Mouse (Mus musculus) G1E (cell line): Measurements from ENCODE around the gene Nfkbiz. TPM values are rescaled to one million over a fixed set of nuclear protein-coding genes. Genes with fewer than 3 reads are reported as not detected.
A peak's percentile ranks its signal among the peaks of the same experiment; 100 is the strongest.
"Not testable (repeated sequence)": the region's sequence is repeated elsewhere in the genome, so short reads cannot be mapped to it uniquely, and the experiment has no call there.

Source experiments
- ATAC-seq: 2 replicates; pipeline ENCODE4 v1.8.0; 2016; ENCODE audit warnings: mild to moderate bottlenecking; ENCODE audit not compliant: insufficient number of reproducible peaks, poor library complexity, low FRiP score, severe bottlenecking; ENCODE audit errors: extremely low read depth
- DNase-seq: peaks from one replicate; pipeline ENCODE4 v3.0.0; 2012; ENCODE audit warnings: low spot score
- H3K27me3 ChIP-seq: 2 replicates; pipeline ENCODE4 v1.6.1; 2012; ENCODE audit warnings: mild to moderate bottlenecking, low read length, inconsistent platforms; ENCODE audit not compliant: insufficient read depth
- H3K36me3 ChIP-seq: replicated peaks from 2 replicates; pipeline ENCODE3; 2012; ENCODE audit warnings: mild to moderate bottlenecking, inconsistent platforms
- H3K4me1 ChIP-seq: 2 replicates; pipeline ENCODE4 v1.6.1; 2012; ENCODE audit warnings: low read depth, low read length, inconsistent platforms, mixed read lengths; ENCODE audit not compliant: insufficient read depth
- H3K4me3 ChIP-seq: 2 replicates; pipeline ENCODE4 v1.5.1; 2012; ENCODE audit warnings: low read depth, mild to moderate bottlenecking, inconsistent platforms, low read length, moderate library complexity, mixed read lengths
- H3K9me3 ChIP-seq: replicated peaks from 2 replicates; pipeline ENCODE4 v1.6.1; 2012; ENCODE audit warnings: inconsistent platforms
- CTCF ChIP-seq: IDR thresholded peaks from 2 replicates; pipeline ENCODE4 v1.5.1; 2012; ENCODE audit warnings: low read depth, low read length, inconsistent platforms, mixed read lengths
- GATA1 ChIP-seq: IDR thresholded peaks from 2 replicates; pipeline ENCODE4 v1.6.1; 2012; ENCODE audit warnings: borderline replicate concordance, low read length, inconsistent platforms, mixed read lengths
- GATA2 ChIP-seq: IDR thresholded peaks from 2 replicates; pipeline ENCODE4 v1.6.1; 2012; ENCODE audit warnings: low read depth, low read length, inconsistent platforms, borderline replicate concordance
- POLR2AphosphoS5 ChIP-seq: IDR thresholded peaks from 2 replicates; pipeline ENCODE4 v1.6.1; 2012; ENCODE audit warnings: low read depth, low read length, inconsistent platforms; ENCODE audit not compliant: insufficient replicate concordance
- TAL1 ChIP-seq: conservative IDR thresholded peaks from 2 replicates; pipeline ENCODE4 v1.6.1; 2012; ENCODE audit warnings: low read depth, low read length, inconsistent platforms, mixed read lengths
- polyA plus RNA-seq: library from polyadenylated mRNA; stranded (reverse); fragments of >175 nt; gene quantifications from 2 replicates; pipeline ENCODE4 v1.2.3, GENCODE M21; 2012
- total RNA-seq, 2 experiments: library from RNA; stranded (forward) in 1 of 2; stranded (reverse) in 1 of 2; fragments of 200-1000 nt in 1 of 2; fragments of >200 nt in 1 of 2; fragmentation: Nextera tagmentation in 1 of 2; gene quantifications; 2 replicates each; pipeline ENCODE4 v1.2.3; 2014 to 2017

Gene Nfkbiz
- total and polyA plus RNA-seq, 3 experiments: 0.74 to 5.7 (median 5.1) TPM

- TF ChIP-seq POLR2AphosphoS5: no peak
- TF ChIP-seq TAL1: no peak
- TF ChIP-seq GATA1: no peak
- no peak for TF ChIP-seq CTCF
- no peak for TF ChIP-seq GATA2
- DNase-seq: no peak
- Histone ChIP-seq H3K9me3 (peaks cover 4% of the 10 kb centered on the region), H3K4me3 (no peak overlapping the region), H3K27me3 (no peaks in the 10 kb centered on the region), H3K36me3 (peaks cover 76% of the 10 kb centered on the region), H3K4me1 (peaks cover 2% of the 10 kb centered on the region; the same call in 1 of the 2 replicates)
- ATAC-seq: no peak
Observed at GRCm38 (mm10) chr16:55861104-55861503, 22.4 kb upstream of the Nfkbiz start.

GRCm38 (mm10) chr16:55859421-55859820 is 20.7 kb upstream of the Nfkbiz start:
- H3K4me1 ChIP-seq, ATAC-seq, H3K27me3 ChIP-seq, H3K9me3 ChIP-seq, DNase-seq, H3K4me3 ChIP-seq: not testable (repeated sequence)
- H3K36me3 ChIP-seq: peaks cover 71% of the 10 kb centered on the region

GRCm38 (mm10) chr16:55858465-55858864 is 19.8 kb upstream of the Nfkbiz start:
- peaks cover 6% of the 10 kb centered on the region for H3K9me3 ChIP-seq
- no peaks in the 10 kb centered on the region for H3K27me3 ChIP-seq
- H3K4me1 ChIP-seq: no peaks in the 10 kb centered on the region
- DNase-seq (no peak), ATAC-seq (peak; percentile 45; the same call in 1 of the 2 replicates)
- no peak overlapping the region for H3K4me3 ChIP-seq
- peaks cover 74% of the 10 kb centered on the region for H3K36me3 ChIP-seq
- TF ChIP-seq CTCF: peak; percentile 21; the same call in 1 of the 2 replicates
- no peak for TF ChIP-seq GATA2

GRCm38 (mm10) chr16:55852943-55853727 is 14.4 kb upstream of the Nfkbiz start:
- H3K27me3 ChIP-seq: no peaks in the 10 kb centered on the region
- H3K9me3 ChIP-seq: peaks cover 6% of the 10 kb centered on the region
- peak; percentile 68; the same call in 1 of the 2 replicates for ATAC-seq
- H3K4me1 ChIP-seq: no peaks in the 10 kb centered on the region
- no peak overlapping the region for H3K4me3 ChIP-seq
- peaks cover 72% of the 10 kb centered on the region for H3K36me3 ChIP-seq
- TF ChIP-seq CTCF: peak; percentile 80
- no peak for TF ChIP-seq GATA2
- peak; percentile 27 for DNase-seq

- H3K4me3 ChIP-seq: no peak overlapping the region
- ATAC-seq: no peak
- no peak for TF ChIP-seq TAL1
- no peak for TF ChIP-seq GATA2
- TF ChIP-seq GATA1: no peak
- no peak for TF ChIP-seq POLR2AphosphoS5
- TF ChIP-seq CTCF: no peak
Observed at GRCm38 (mm10) chr16:55852515-55852914, 13.8 kb upstream of the Nfkbiz start.

GRCm38 (mm10) chr16:55850485-55850884 is 11.8 kb upstream of the Nfkbiz start:
- ATAC-seq: no peak
- H3K9me3 ChIP-seq: peaks cover 2% of the 10 kb centered on the region; the same call in 1 of the 2 replicates
- peaks cover 8% of the 10 kb centered on the region for H3K4me1 ChIP-seq
- peaks cover 64% of the 10 kb centered on the region for H3K36me3 ChIP-seq
- TF ChIP-seq GATA1: no peak
- TF ChIP-seq TAL1: no peak
- TF ChIP-seq GATA2: no peak
- TF ChIP-seq CTCF: no peak
- DNase-seq: no peak
- no peak overlapping the region for H3K4me3 ChIP-seq
- no peaks in the 10 kb centered on the region for H3K27me3 ChIP-seq

More at GRCm38 (mm10) chr16:55852515-55852914, 13.8 kb upstream of the Nfkbiz start:
- Histone ChIP-seq H3K4me1 (peaks cover 4% of the 10 kb centered on the region), H3K27me3 (no peaks in the 10 kb centered on the region), H3K36me3 (peaks cover 69% of the 10 kb centered on the region), H3K9me3 (peaks cover 6% of the 10 kb centered on the region)
- no peak for DNase-seq

- ATAC-seq (peak; percentile 52), DNase-seq (no peak)
- TF ChIP-seq POLR2AphosphoS5 (no peak), CTCF (no peak), TAL1 (no peak), GATA1 (no peak), GATA2 (no peak)
- no peak overlapping the region for H3K4me3 ChIP-seq
- H3K36me3 ChIP-seq: peaks cover 66% of the 10 kb centered on the region
- H3K4me1 ChIP-seq: peaks cover 8% of the 10 kb centered on the region
- no peaks in the 10 kb centered on the region for H3K27me3 ChIP-seq
- no peaks in the 10 kb centered on the region for H3K9me3 ChIP-seq
Observed at GRCm38 (mm10) chr16:55847679-55848078, 9.0 kb upstream of the Nfkbiz start.
